Mouse (Mus musculus) monocyte, adult 5-6 weeks (primary cell): ENCODE data around the gene Gm10721. TPM values are rescaled to one million over a fixed set of nuclear protein-coding genes. Genes with fewer than 3 reads are reported as not detected.
"Not testable (repeated sequence)": the region's sequence is repeated elsewhere in the genome, so short reads cannot be mapped to it uniquely, and the experiment has no call there.

ENCODE experiments used
- ATAC-seq: fragments of 153-309, 156-312 bp; replicated peaks from 2 replicates; pipeline ENCODE4 v1.8.0; 2017; ENCODE audit warnings: mild to moderate bottlenecking; ENCODE audit not compliant: low TSS enrichment, insufficient number of reproducible peaks, severe bottlenecking, poor library complexity, low FRiP score
- total RNA-seq: library from RNA; stranded (forward); fragments of 200-1000, 200-491, 200-594 nt; gene quantifications from 3 replicates; pipeline ENCODE4 v1.2.3, GENCODE M21; 2017

Gene Gm10721
- total RNA-seq, 1 experiment from 2014 or later: 2.9 TPM

DNA sequence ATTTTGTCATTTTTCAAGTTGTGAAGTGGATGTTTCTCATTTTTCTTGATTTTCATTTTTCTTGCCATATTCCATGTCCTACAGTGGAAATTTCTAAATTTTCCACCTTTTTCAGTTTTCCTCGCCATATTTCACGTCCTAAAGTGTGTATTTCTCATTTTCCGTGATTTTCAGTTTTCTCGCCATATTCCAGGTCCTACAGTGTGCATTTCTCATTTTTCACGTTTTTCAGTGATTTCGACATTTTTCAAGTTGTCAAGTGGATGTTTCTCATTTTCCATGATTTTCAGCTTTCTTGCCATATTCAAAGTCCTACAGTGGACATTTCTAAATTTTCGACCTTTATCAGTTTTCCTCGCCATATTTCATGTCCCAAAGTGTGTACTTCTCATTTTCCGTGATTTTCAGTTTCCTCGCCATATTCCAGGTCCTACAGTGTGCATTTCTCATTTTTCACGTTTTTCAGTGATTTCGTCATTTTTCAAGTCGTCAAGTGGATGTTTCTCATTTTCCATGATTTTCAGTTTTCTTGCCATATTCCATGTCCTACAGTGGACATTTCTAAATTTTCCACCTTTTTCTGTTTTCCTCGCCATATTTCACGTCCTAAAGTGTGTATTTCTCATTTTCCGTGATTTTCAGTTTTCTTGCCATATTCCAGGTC is 11.2 kb downstream of the Gm10721 start:
- not testable (repeated sequence) for ATAC-seq

DNA sequence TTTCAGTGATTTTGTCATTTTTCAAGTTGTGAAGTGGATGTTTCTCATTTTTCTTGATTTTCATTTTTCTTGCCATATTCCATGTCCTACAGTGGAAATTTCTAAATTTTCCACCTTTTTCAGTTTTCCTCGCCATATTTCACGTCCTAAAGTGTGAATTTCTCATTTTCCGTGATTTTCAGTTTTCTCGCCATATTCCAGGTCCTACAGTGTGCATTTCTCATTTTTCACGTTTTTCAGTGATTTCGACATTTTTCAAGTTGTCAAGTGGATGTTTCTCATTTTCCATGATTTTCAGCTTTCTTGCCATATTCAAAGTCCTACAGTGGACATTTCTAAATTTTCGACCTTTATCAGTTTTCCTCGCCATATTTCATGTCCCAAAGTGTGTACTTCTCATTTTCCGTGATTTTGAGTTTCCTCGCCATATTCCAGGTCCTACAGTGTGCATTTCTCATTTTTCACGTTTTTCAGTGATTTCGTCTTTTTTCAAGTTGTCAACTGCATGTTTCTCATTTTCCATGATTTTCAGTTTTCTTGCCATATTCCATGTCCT is 12.1 kb downstream of the Gm10721 start, which contains the start of gene Gm10717:
Gene Gm10717, plus strand, starts transcription at position 506 of the 556 bp plus-strand sequence.
- ATAC-seq: not testable (repeated sequence)

DNA sequence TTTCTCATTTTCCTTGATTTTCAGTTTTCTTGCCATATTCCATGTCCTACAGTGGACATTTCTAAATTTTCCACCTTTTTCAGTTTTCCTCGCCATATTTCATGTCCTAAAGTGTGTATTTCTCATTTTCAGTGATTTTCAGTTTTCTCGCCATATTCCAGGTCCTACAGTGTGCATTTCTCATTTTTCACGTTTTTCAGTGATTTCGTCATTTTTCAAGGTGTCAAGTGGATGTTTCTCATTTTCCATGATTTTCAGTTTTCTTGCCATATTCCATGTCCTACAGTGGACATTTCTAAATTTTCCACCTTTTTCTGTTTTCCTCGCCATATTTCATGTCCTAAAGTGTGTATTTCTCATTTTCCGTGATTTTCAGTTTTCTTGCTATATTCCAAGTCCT is 12.7 kb downstream of the Gm10721 start:
- not testable (repeated sequence) for ATAC-seq

DNA sequence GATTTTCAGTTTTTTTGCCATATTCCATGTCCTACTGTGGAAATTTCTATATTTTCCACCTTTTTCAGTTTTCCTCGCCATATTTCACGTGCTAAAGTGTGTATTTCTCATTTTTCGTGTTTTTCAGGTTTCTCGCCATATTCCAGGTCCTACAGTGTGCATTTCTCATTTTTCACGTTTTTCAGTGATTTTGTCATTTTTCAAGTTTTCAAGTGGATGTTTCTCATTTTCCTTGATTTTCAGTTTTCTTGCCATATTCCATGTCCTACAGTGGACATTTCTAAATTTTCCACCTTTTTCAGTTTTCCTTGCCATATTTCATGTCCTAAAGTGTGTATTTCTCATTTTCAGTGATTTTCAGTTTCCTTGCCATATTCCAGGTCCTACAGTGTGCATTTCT is 13.2 kb downstream of the Gm10721 start:
- ATAC-seq: not testable (repeated sequence)

DNA sequence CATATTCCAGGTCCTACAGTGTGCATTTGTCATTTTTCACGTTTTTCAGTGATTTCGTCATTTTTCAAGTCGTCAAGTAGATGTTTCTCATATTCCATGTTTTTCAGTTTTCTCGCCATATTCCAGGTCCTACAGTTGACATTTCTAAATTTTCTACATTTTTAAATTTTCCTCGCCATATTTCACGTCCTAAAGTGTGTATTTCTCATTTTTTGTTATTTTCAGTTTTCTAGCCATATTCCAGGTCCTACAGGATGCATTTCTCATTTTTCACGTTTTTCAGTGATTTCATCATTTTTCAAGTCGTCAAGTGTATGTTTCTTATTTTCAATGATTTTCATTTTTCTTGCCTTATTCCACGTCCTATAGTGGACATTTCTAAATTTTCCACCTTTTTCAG is 13.8 kb downstream of the Gm10721 start:
- ATAC-seq: not testable (repeated sequence)

DNA sequence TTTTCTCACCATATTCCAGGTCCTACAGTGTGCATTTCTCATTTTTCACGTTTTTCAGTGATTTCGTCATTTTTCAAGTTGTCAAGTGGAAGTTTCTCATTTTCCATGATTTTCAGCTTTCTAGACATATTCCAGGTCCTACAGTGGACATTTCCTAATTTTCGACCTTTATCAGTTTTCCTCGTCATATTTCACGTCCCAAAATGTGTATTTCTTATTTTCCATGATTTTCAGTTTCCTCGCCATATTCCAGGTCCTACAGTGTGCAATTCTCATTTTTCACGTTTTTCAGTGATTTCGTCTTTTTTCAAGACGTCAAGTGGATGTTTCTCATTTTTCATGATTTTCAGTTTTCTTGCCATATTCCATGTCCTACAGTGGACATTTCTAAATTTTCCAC is 14.3 kb downstream of the Gm10721 start:
- ATAC-seq: 0 out of 2 replicates have a peak, but pooled peaks have one; percentile 11

DNA sequence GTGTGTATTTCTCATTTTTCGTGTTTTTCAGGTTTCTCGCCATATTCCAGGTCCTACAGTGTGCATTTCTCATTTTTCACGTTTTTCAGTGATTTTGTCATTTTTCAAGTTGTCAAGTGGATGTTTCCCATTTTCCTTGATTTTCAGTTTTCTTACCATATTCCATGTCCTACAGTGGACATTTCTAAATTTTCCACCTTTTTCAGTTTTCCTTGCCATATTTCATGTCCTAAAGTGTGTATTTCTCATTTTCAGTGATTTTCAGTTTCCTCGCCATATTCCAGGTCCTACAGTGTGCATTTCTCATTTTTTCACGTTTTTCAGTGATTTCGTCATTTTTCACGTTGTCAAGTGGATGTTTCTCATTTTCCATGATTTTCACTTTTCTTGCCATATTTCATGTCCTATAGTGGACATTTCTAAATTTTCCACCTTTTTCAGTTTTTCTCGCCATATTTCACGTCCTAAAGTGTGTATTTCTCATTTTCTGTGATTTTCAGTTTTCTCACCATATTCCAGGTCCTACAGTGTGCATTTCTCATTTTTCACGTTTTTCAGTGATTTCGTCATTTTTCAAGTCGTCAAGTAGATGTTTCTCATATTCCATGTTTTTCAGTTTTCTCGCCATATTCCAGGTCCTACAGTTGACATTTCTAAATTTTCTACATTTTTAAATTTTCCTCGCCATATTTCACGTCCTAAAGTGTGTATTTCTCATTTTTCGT is 16.5 kb downstream of the Gm10721 start:
- not testable (repeated sequence) for ATAC-seq

DNA sequence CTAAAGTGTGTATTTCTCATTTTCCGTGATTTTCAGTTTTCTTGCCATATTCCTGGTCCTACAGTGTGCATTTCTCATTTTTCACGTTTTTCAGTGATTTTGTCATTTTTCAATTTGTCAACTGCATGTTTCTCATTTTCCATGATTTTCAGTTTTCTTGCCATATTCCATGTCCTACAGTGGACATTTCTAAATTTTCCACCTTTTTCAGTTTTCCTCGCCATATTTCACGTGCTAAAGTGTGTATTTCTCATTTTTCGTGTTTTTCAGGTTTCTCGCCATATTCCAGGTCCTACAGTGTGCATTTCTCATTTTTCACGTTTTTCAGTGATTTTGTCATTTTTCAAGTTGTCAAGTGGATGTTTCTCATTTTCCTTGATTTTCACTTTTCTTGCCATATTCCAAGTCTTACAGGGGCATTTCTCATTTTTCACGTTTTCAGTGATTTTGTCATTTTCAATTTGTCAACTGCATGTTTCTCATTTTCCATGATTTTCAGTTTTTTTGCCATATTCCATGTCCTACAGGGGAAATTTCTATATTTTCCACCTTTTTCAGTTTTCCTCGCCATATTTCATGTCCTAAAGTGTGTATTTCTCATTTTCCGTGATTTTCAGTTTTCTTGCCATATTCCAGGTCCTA is 17.9 kb downstream of the Gm10721 start:
- not testable (repeated sequence) for ATAC-seq

DNA sequence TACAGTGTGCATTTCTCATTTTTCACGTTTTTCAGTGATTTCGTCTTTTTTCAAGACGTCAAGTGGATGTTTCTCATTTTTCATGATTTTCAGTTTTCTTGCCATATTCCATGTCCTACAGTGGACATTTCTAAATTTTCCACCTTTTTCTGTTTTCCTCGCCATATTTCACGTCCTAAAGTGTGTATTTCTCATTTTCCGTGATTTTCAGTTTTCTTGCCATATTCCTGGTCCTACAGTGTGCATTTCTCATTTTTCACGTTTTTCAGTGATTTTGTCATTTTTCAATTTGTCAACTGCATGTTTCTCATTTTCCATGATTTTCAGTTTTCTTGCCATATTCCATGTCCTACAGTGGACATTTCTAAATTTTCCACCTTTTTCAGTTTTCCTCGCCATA is 21.4 kb downstream of the Gm10721 start, which contains the start of gene Gm17535:
Gene Gm17535, plus strand, starts transcription at position 301 of the 400 bp plus-strand sequence.
- ATAC-seq: not testable (repeated sequence)

DNA sequence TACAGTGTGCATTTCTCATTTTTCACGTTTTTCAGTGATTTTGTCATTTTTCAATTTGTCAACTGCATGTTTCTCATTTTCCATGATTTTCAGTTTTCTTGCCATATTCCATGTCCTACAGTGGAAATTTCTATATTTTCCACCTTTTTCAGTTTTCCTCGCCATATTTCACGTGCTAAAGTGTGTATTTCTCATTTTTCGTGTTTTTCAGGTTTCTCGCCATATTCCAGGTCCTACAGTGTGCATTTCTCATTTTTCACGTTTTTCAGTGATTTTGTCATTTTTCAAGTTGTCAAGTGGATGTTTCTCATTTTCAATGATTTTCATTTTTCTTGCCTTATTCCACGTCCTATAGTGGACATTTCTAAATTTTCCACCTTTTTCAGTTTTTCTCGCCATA is 23.6 kb downstream of the Gm10721 start, which contains the start of gene Gm10715:
Gene Gm10715, plus strand, starts transcription at position 301 of the 400 bp plus-strand sequence.
- ATAC-seq: not testable (repeated sequence)

DNA sequence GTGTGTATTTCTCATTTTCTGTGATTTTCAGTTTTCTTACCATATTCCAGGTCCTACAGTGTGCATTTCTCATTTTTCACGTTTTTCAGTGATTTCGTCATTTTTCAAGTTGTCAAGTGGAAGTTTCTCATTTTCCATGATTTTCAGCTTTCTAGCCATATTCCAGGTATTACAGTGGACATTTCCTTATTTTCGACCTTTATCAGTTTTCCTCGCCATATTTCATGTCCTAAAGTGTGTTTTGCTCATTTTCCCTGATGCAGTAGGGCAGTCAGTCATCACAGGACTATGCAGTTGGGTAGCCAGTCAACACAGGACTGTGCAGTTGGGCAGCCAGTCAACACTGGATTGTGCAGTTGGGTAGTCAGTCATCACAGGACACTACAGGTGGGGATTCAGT is 25.2 kb downstream of the Gm10721 start:
- ATAC-seq: not testable (repeated sequence)

Other genes with a start within 250 kb of the Gm10721 start
- 1.5 to 1.6 TPM in 2 of 3 replicates, not detected in the other for gene Gm10722, start 12.2 kb upstream of the Gm10721 start, total RNA-seq
- 3.6 to 13.9 TPM (median 4.9 TPM) in 3 replicates for gene Gm11168, start 9.8 kb upstream of the Gm10721 start, total RNA-seq
- gene Gm10720, start 2.5 kb downstream of the Gm10721 start, total RNA-seq: 8.3 to 8.9 TPM in 2 of 3 replicates, not detected in the other
- gene Gm10719, start 4.3 kb downstream of the Gm10721 start, total RNA-seq: 12.8 to 35.6 TPM (median 16.9 TPM) in 3 replicates
- gene Gm10718, start 10.4 kb downstream of the Gm10721 start, total RNA-seq: 6.9 to 18.1 TPM (median 11.9 TPM) in 3 replicates
- 14.4 to 29.9 TPM (median 21.2 TPM) in 3 replicates for gene Gm10717, start 12.3 kb downstream of the Gm10721 start, total RNA-seq
- 1.5 to 5.7 TPM in 2 of 3 replicates, not detected in the other for gene Gm17535, start 21.5 kb downstream of the Gm10721 start, total RNA-seq
- 0.76 to 5.5 TPM (median 1.6 TPM) in 3 replicates for gene Gm10715, start 23.7 kb downstream of the Gm10721 start, total RNA-seq